Mouse (Mus musculus) hindbrain, embryonic 15.5 days (tissue): ENCODE measurements around the gene Rrm2. TPM values are rescaled to one million over a fixed set of nuclear protein-coding genes. Genes with fewer than 3 reads are reported as not detected.

Experiments used
- ATAC-seq: fragments of 200-750 bp; cut with Nextera tagmentation; 2 replicates; pipeline ENCODE4 v1.8.0; 2017; ENCODE audit warnings: low read depth, moderate number of reproducible peaks, moderate TSS enrichment; ENCODE audit not compliant: low FRiP score
- H3K27ac ChIP-seq: fragments of 300-500 bp; sonication (generic); replicated peaks from 2 replicates; pipeline ENCODE4 v1.5.1; 2015; ENCODE audit warnings: mild to moderate bottlenecking, inconsistent platforms
- H3K27me3 ChIP-seq: fragments of 300-500 bp; sonication (generic); 2 replicates; pipeline ENCODE4 v1.6.1; 2015; ENCODE audit warnings: control low read depth, inconsistent platforms
- H3K36me3 ChIP-seq: fragments of 300-500 bp; sonication (generic); 2 replicates; pipeline ENCODE4 v1.6.1; 2015; ENCODE audit warnings: control low read depth, inconsistent platforms
- H3K4me1 ChIP-seq: fragments of 300-500 bp; sonication (generic); replicated peaks from 2 replicates; pipeline ENCODE4 v1.6.1; 2015; ENCODE audit warnings: control low read depth, inconsistent platforms
- H3K4me2 ChIP-seq: fragments of 300-500 bp; sonication (generic); 2 replicates; pipeline ENCODE4 v1.6.1; 2015; ENCODE audit warnings: moderate library complexity, mild to moderate bottlenecking, inconsistent platforms
- H3K4me3 ChIP-seq: fragments of 300-500 bp; sonication (generic); 2 replicates; pipeline ENCODE4 v1.5.1; 2015; ENCODE audit warnings: mild to moderate bottlenecking, inconsistent platforms
- H3K9ac ChIP-seq: fragments of 300-500 bp; sonication (generic); 2 replicates; pipeline ENCODE4 v1.6.1; 2015; ENCODE audit warnings: inconsistent platforms
- H3K9me3 ChIP-seq: fragments of 300-500 bp; sonication (generic); 2 replicates; pipeline ENCODE4 v1.6.1; 2016; ENCODE audit warnings: control low read depth, inconsistent platforms
- WGBS: fragments of 180-500 bp; shearing (Covaris S2); methylation state at CpG from one replicate; pipeline ENCODE4 v1.1.7; 2015; 5-methylcytosine and 5-hydroxymethylcytosine counted together
- polyA plus RNA-seq: library from polyadenylated mRNA; unstranded; fragments of >200 nt; fragmentation: Nextera tagmentation; extraction: Ambion mirVana; gene quantifications from 2 replicates; pipeline ENCODE4 v1.2.1, GENCODE M21; 2015

Rrm2 gene
- 64.0 and 73.5 TPM in 2 replicates for polyA plus RNA-seq

GRCm38 (mm10) chr12:24707954-24708823 lies at the start of gene Rrm2:
Rrm2 (plus strand) TSS chr12:24708241.
- Histone ChIP-seq H3K4me2 (peak within 1 kb of the TSS; percentile 93), H3K27me3 (peaks cover 9% of the 10 kb centered on the region), H3K27ac (peak within 1 kb of the TSS; percentile 81), H3K36me3 (no peaks in the 10 kb centered on the region), H3K9ac (peak within 1 kb of the TSS; percentile 80), H3K4me1 (peaks cover 21% of the 10 kb centered on the region), H3K9me3 (no peaks in the 10 kb centered on the region), H3K4me3 (peak within 1 kb of the TSS; percentile 93)
- 0% methylated on average over 65 of the region's 83 CpGs for WGBS
- peak; percentile 89 for ATAC-seq

GRCm38 (mm10) chr12:24658998-24659397 lies 49.0 kb upstream of the Rrm2 start:
- no peak overlapping the region for H3K4me2 ChIP-seq
- no peaks in the 10 kb centered on the region for H3K9me3 ChIP-seq
- H3K27me3 ChIP-seq = no peaks in the 10 kb centered on the region
- H3K4me1 ChIP-seq = peaks cover 23% of the 10 kb centered on the region
- peaks cover 22% of the 10 kb centered on the region for H3K36me3 ChIP-seq
- no peak overlapping the region for H3K9ac ChIP-seq
- no peak overlapping the region for H3K4me3 ChIP-seq
- WGBS = 95% methylated on average over 4 of the region's 4 CpGs
- ATAC-seq = no peak
- no peak overlapping the region for H3K27ac ChIP-seq

- WGBS = 93% methylated on average over 9 of the region's 9 CpGs
- Histone ChIP-seq H3K4me3 (no peak overlapping the region), H3K4me1 (peaks cover 23% of the 10 kb centered on the region), H3K36me3 (peaks cover 22% of the 10 kb centered on the region), H3K27me3 (no peaks in the 10 kb centered on the region), H3K9ac (no peak overlapping the region), H3K9me3 (no peaks in the 10 kb centered on the region), H3K4me2 (no peak overlapping the region), H3K27ac (no peak overlapping the region)
- no peak for ATAC-seq
Observed at GRCm38 (mm10) chr12:24659923-24660322, 48.1 kb upstream of the Rrm2 start.

GRCm38 (mm10) chr12:24661100-24661499 lies 46.9 kb upstream of the Rrm2 start:
- no peak overlapping the region for H3K4me3 ChIP-seq
- 83% methylated on average over 4 of the region's 4 CpGs for WGBS
- H3K4me1 ChIP-seq = peaks cover 20% of the 10 kb centered on the region
- no peak overlapping the region for H3K4me2 ChIP-seq
- H3K9ac ChIP-seq = no peak overlapping the region
- no peaks in the 10 kb centered on the region for H3K9me3 ChIP-seq
- H3K27me3 ChIP-seq = no peaks in the 10 kb centered on the region
- H3K36me3 ChIP-seq = peaks cover 13% of the 10 kb centered on the region
- H3K27ac ChIP-seq = no peak overlapping the region
- ATAC-seq = no peak

- Histone ChIP-seq H3K27ac (no peak overlapping the region), H3K4me2 (no peak overlapping the region), H3K27me3 (no peaks in the 10 kb centered on the region), H3K4me1 (peaks cover 11% of the 10 kb centered on the region), H3K9ac (no peak overlapping the region), H3K36me3 (peaks cover 13% of the 10 kb centered on the region), H3K4me3 (no peak overlapping the region), H3K9me3 (no peaks in the 10 kb centered on the region)
- WGBS = 90% methylated on average over 5 of the region's 5 CpGs
- no peak for ATAC-seq
Observed at GRCm38 (mm10) chr12:24662131-24662530, 45.9 kb upstream of the Rrm2 start.

GRCm38 (mm10) chr12:24680096-24680491 lies 27.9 kb upstream of the Rrm2 start:
- peak overlapping the region; percentile 71 for H3K4me3 ChIP-seq
- H3K4me2 ChIP-seq = peak overlapping the region; percentile 96
- no peak for ATAC-seq
- H3K9ac ChIP-seq = peak overlapping the region; percentile 67
- 0 out of 2 replicates have a peak overlapping the region, but pooled peaks have one; percentile 33 for H3K27ac ChIP-seq
- WGBS = 14% methylated on average over 9 of the region's 9 CpGs
- H3K9me3 ChIP-seq = no peaks in the 10 kb centered on the region
- no peaks in the 10 kb centered on the region for H3K36me3 ChIP-seq
- peaks cover 20% of the 10 kb centered on the region for H3K4me1 ChIP-seq
- peaks cover 17% of the 10 kb centered on the region for H3K27me3 ChIP-seq

- Histone ChIP-seq H3K4me2 (peak overlapping the region; percentile 96), H3K9me3 (no peaks in the 10 kb centered on the region), H3K27ac (0 out of 2 replicates have a peak overlapping the region, but pooled peaks have one; percentile 33), H3K4me3 (peak overlapping the region; percentile 71), H3K9ac (peak overlapping the region; percentile 67), H3K36me3 (no peaks in the 10 kb centered on the region), H3K4me1 (peaks cover 20% of the 10 kb centered on the region), H3K27me3 (peaks cover 17% of the 10 kb centered on the region)
- WGBS = 1% methylated on average over 53 of the region's 61 CpGs
- peak; percentile 73 for ATAC-seq
Observed at GRCm38 (mm10) chr12:24680492-24681285, 27.4 kb upstream of the Rrm2 start.

- H3K36me3 ChIP-seq = no peaks in the 10 kb centered on the region
- peak within 1 kb of the TSS; percentile 96 for H3K4me2 ChIP-seq
- peak within 1 kb of the TSS; percentile 71 for H3K4me3 ChIP-seq
- H3K27ac ChIP-seq = no peak within 1 kb of the TSS
- peak within 1 kb of the TSS; percentile 67 for H3K9ac ChIP-seq
- peaks cover 20% of the 10 kb centered on the region for H3K4me1 ChIP-seq
- peak; percentile 65 for ATAC-seq
- 5% methylated on average over 20 of the region's 20 CpGs for WGBS
- H3K9me3 ChIP-seq = no peaks in the 10 kb centered on the region
- peaks cover 17% of the 10 kb centered on the region for H3K27me3 ChIP-seq
Observed at GRCm38 (mm10) chr12:24681286-24682023, 26.6 kb upstream of the Rrm2 start, which contains the start of gene Cys1. Cys1 (minus strand) TSS chr12:24681813.

- ATAC-seq = no peak
- Histone ChIP-seq H3K4me2 (no peak overlapping the region), H3K36me3 (no peaks in the 10 kb centered on the region), H3K9me3 (no peaks in the 10 kb centered on the region), H3K4me1 (peaks cover 20% of the 10 kb centered on the region), H3K4me3 (no peak overlapping the region), H3K9ac (no peak overlapping the region), H3K27me3 (peaks cover 17% of the 10 kb centered on the region), H3K27ac (no peak overlapping the region)
- 58% methylated on average over 8 of the region's 8 CpGs for WGBS
Observed at GRCm38 (mm10) chr12:24682563-24682962, 25.5 kb upstream of the Rrm2 start.

GRCm38 (mm10) chr12:24683461-24683860 lies 24.6 kb upstream of the Rrm2 start:
- WGBS = 70% methylated on average over 7 of the region's 7 CpGs
- Histone ChIP-seq H3K27ac (no peak overlapping the region), H3K4me3 (no peak overlapping the region), H3K27me3 (peaks cover 17% of the 10 kb centered on the region), H3K9me3 (no peaks in the 10 kb centered on the region), H3K4me1 (peaks cover 20% of the 10 kb centered on the region), H3K4me2 (no peak overlapping the region), H3K36me3 (no peaks in the 10 kb centered on the region), H3K9ac (no peak overlapping the region)
- no peak for ATAC-seq

GRCm38 (mm10) chr12:24686038-24686695 lies 21.9 kb upstream of the Rrm2 start:
- Histone ChIP-seq H3K4me1 (peaks cover 9% of the 10 kb centered on the region), H3K4me2 (no peak overlapping the region), H3K4me3 (no peak overlapping the region), H3K9me3 (no peaks in the 10 kb centered on the region), H3K36me3 (no peaks in the 10 kb centered on the region), H3K9ac (no peak overlapping the region), H3K27me3 (peaks cover 17% of the 10 kb centered on the region), H3K27ac (no peak overlapping the region)
- ATAC-seq = no peak
- 56% methylated on average over 6 of the region's 6 CpGs for WGBS
